Mouse (Mus musculus) lung, postnatal 10 days (tissue): ENCODE measurements around the gene Gm10999.
"Not testable (repeated sequence)": the region's sequence is repeated elsewhere in the genome, so short reads cannot be mapped to it uniquely, and the experiment has no call there.

ENCODE experiments used
- DNase-seq: peaks from one replicate; pipeline ENCODE4 v3.0.0; 2021

Gene Gm10999

DNA sequence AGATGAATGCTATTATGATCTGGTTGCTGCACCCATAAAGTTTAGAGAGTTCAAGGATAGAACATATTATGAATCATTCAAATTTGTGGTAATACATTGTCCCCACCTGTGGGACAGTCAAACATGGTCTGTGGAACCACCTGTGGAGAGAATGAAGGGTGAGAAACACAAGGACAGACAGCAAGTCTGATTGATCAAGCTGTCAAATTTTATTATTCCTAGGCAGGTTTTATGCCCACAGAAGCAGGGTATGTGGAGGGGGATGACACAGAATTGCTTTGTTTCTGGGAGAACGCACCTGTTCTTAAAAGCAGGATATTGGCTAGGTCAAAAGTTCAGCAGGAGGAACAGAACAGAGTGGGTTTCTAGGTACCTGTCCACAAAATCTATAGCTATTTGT, at the start of gene Gm10999:
TSS of gene Gm10999 (minus strand) at position 101 of the 400 bp plus-strand sequence.
- DNase-seq: no peak

DNA sequence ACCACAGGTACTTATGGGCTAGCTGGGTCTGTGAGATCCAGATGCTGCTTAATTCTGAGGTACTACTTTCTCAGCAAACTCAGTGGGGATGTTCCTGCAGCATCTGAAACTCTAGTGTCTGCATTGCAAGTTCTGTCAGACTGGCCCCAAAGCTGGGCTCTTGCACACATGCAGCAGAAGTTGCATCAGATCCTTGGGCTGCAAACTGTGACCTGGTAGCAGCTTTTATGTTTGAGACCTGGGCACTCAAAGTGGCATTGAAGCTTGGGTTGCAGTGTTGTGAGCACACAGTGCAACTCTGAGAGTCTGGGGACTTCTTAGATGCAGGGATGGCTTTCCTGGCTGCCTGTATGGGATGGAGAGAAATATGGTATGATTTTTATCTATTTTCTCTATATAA, 2.0 kb upstream of the Gm10999 start:
- DNase-seq: no peak

DNA sequence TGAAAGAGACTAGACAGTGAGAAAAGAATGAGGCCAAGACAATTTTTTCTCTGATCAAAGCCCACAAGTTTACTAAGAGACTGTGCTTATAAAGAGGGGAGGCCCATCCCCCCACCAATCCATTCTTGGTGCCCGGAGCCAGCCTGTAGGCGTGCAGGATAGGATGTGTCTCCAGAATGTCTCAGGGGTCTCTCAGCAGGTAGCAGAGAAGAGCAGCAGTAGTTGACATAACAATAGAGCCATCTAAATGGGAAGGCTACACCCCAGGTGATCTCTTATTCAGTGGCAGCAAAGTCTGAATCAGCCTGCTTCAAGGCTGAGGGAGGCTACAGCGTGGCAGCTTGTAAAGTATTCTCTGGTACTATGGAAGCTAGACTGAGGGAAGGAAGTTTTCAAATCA, 15.7 kb downstream of the Gm10999 start:
- not testable (repeated sequence) for DNase-seq
